Mouse (Mus musculus) gastrocnemius, adult 18-20 months (tissue): ENCODE measurements around the gene Cox5b. TPM values are rescaled to one million over a fixed set of nuclear protein-coding genes. Genes with fewer than 3 reads are reported as not detected.

Source experiments
- microRNA-seq: library from miRNA; unstranded; fragments of <30 nt; microRNA quantifications from one replicate; pipeline ENCODE4 v1.2.0, GENCODE M21; 2021
- total RNA-seq, 2 experiments: library from RNA; stranded (reverse); gene quantifications; 2 replicates each; pipeline ENCODE4 v1.2.3; 2021

The Cox5b gene
- total RNA-seq, 2 experiments from 2014 or later = 1,366 to 1,435 TPM

Small RNA genes lying within 50 kb of the gene (microRNA-seq; reads per million reads assigned to microRNA genes)
- not detected for gene Gm24133

Other genes with a start within 250 kb of the Cox5b start
- gene Lman2l, start 246.2 kb upstream of the Cox5b start, total RNA-seq = 10 to 100 TPM; 21.0 to 22.2 TPM
- gene Cnnm4, start 219.8 kb upstream of the Cox5b start, total RNA-seq = 1 to 10 TPM; 7.6 to 8.2 TPM
- 10 to 100 TPM; 11.6 TPM for gene Cnnm3, start 179.6 kb upstream of the Cox5b start, total RNA-seq
- gene Ankrd23, start 154.6 kb upstream of the Cox5b start, total RNA-seq = 1,000 to 10,000 TPM; 3,219 to 3,282 TPM
- 1,000 to 10,000 TPM; 1,348 to 1,458 TPM for gene Gm42417, start 152.0 kb upstream of the Cox5b start, total RNA-seq
- gene Ankrd39, start 144.0 kb upstream of the Cox5b start, total RNA-seq = 1 to 10 TPM; 7.3 to 8.6 TPM
- 1 to 10 TPM; 4.7 to 6.8 TPM for gene Sema4c, start 133.1 kb upstream of the Cox5b start, total RNA-seq
- under 1 TPM; 0.43 to 0.59 TPM for gene Fam178b, start 8.3 kb upstream of the Cox5b start, total RNA-seq
- gene 4933424G06Rik, start 18.7 kb downstream of the Cox5b start, total RNA-seq = 1 to 10 TPM in 1 of 2 experiments, under 1 TPM in 1; 0.66 to 1.2 TPM
- gene Actr1b, start 23.0 kb downstream of the Cox5b start, total RNA-seq = 100 to 1,000 TPM; 138 to 147 TPM
- gene Zap70, start 70.3 kb downstream of the Cox5b start, total RNA-seq = under 1 TPM; 0.19 to 0.73 TPM